Mouse (Mus musculus): ENCODE results near the gene Capza1. TPM values are rescaled to one million over a fixed set of nuclear protein-coding genes. Genes with fewer than 3 reads are reported as not detected.

Gene Capza1
- total RNA-seq, 2 experiments from 2014 or later: 34.2 to 39.5 TPM

DNA sequence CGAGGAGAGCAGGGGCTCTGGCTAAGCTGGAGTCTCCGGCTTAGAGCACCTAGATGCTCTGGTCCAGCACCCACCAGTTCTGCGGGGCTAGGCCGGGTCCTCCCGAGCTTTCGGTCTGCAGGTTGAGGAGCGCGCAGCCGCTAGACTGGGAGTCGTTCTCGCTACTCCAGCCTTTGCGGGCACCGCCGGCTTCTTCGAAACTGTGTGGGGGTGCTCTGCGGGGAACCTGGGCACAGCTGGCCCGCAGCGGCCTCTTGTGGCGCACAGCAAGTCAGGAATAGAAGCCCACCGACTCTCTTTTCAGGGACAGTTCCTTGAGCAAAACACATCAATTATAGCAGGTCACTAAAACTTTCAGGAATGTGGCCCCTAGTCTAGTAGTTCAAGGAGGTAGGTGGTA lies 87.0 kb downstream of the Capza1 start:
- Histone ChIP-seq H3K4me3 (peak overlapping the region; percentile 25; the same call in 1 of the 2 replicates), H3K27ac (no peak overlapping the region)
- DNase-seq (ENCODE audit: low spot score in 2 of 2): no peak
- peak; percentile 69 for TF ChIP-seq CTCF (conservative IDR thresholded peaks at IDR 0.05)

DNA sequence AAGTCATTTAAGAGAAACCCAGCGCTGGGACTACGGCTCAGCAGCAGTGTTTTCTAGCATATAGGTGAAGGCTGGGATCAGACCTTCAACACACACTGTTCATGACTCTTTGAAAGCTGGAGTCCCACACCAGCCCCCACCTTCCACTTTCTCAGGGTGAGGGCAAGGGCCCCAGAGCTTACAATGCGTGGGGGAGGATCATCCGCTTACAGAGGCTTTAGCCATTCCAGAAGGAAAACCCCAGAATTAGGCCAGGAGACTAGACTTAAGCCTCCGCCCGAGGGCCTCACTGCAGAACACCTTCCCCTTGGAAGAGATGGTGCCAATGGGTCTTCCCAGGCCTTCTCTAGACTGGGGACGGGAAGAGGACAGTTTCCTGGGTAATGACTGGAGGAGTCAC lies 91.0 kb downstream of the Capza1 start:
- H3K4me3 ChIP-seq: no peak overlapping the region
- no peak for DNase-seq (ENCODE audit: low spot score in 2 of 2)
- H3K27ac ChIP-seq: no peak overlapping the region
- TF ChIP-seq CTCF (conservative IDR thresholded peaks at IDR 0.05): no peak

Other genes with a start within 250 kb of the Capza1 start
- 10 to 100 TPM; 20.8 to 22.0 TPM for gene Slc16a1, start 225.8 kb downstream of the Capza1 start, total RNA-seq (2021)
- under 1 TPM in 1 of 2 experiments, not detected in 1; 0.46 TPM for gene Ppm1j, start 83.4 kb downstream of the Capza1 start, total RNA-seq (2021)
- not detected for gene Fam19a3, start 82.7 kb downstream of the Capza1 start, total RNA-seq (2021)
- gene Rhoc, start 76.1 kb downstream of the Capza1 start, total RNA-seq (2021): 10 to 100 TPM; 22.8 to 24.9 TPM
- 10 to 100 TPM; 10.2 to 11.0 TPM for gene Mov10, start 45.9 kb downstream of the Capza1 start, total RNA-seq (2021)
- 10 to 100 TPM; 34.8 to 40.1 TPM for gene St7l, start 500 bp downstream of the Capza1 start, total RNA-seq (2021)
- gene Wnt2b, start 97.4 kb upstream of the Capza1 start, total RNA-seq (2021): under 1 TPM; 0.41 to 0.47 TPM
- 10 to 100 TPM; 21.1 to 25.4 TPM for gene Cttnbp2nl, start 188.6 kb upstream of the Capza1 start, total RNA-seq (2021)
- gene 4930564D02Rik, start 202.3 kb upstream of the Capza1 start, total RNA-seq (2021): not detected